Mouse (Mus musculus): ENCODE measurements around the gene Tmem213. TPM values are rescaled to one million over a fixed set of nuclear protein-coding genes. Genes with fewer than 3 reads are reported as not detected.

Gene Tmem213
- polyA plus RNA-seq, 1 experiment from 2014 or later, result 0.31 TPM

DNA sequence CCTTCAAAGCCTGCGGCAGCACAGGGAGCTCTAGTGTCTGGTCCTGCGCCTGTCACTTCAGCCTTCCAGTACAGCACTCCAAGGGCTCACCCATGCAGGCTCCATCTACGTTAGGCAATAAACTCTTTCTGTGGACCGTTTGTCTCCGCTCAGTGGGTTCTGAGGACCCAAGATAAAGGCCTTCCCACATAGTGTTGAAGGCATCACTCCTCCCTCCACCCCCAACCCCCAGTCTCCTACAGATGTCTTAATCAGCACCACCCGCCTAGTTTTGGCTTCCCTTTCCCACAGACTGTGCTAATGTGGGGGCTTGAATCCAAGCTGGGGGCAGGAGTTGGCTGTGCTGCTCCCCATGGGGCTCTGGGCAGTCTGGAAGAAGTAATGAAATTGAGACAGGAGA is 5.3 kb upstream of the Tmem213 start:
- Histone ChIP-seq H3K9ac (ENCODE audit: low read length) (no peak overlapping the region), H3K27ac (ENCODE audit: low read depth) (no peak overlapping the region), H3K27me3 (replicated peaks; ENCODE audit: control insufficient read depth, insufficient read depth, low read length) (no peaks in the 10 kb centered on the region), H3K4me1 (replicated peaks; ENCODE audit: control insufficient read depth, insufficient read depth, low read length) (no peaks in the 10 kb centered on the region), H3K36me3 (ENCODE audit: control insufficient read depth, insufficient read depth, low read length) (no peaks in the 10 kb centered on the region), H3K4me2 (ENCODE audit: low read length) (no peak overlapping the region), H3K9me3 (ENCODE audit: control insufficient read depth, low read length) (no peaks in the 10 kb centered on the region), H3K4me3 (ENCODE audit: low read depth, low read length) (no peak overlapping the region)
- DNase-seq (ENCODE audit: low spot score), result no peak
- no peak for ATAC-seq (replicated peaks; ENCODE audit: low FRiP score, low TSS enrichment, low read depth)
- 58% methylated on average over 6 of the region's 6 CpGs for WGBS

GRCm38 (mm10) chr6:38105924-38106323 is 3.1 kb upstream of the Tmem213 start:
- WGBS, result 90% methylated on average over 9 of the region's 9 CpGs
- no peak overlapping the region for H3K27ac ChIP-seq (ENCODE audit: low read depth)
- ATAC-seq (replicated peaks; ENCODE audit: low FRiP score, low TSS enrichment, low read depth) (no peak), DNase-seq (ENCODE audit: low spot score) (no peak)
- no peaks in the 10 kb centered on the region for H3K4me1 ChIP-seq (replicated peaks; ENCODE audit: control insufficient read depth, insufficient read depth, low read length)
- H3K9ac ChIP-seq (ENCODE audit: low read length), result no peak overlapping the region
- H3K36me3 ChIP-seq (ENCODE audit: control insufficient read depth, insufficient read depth, low read length), result no peaks in the 10 kb centered on the region
- H3K9me3 ChIP-seq (ENCODE audit: control insufficient read depth, low read length), result no peaks in the 10 kb centered on the region
- H3K4me2 ChIP-seq (ENCODE audit: low read length), result no peak overlapping the region
- H3K4me3 ChIP-seq (ENCODE audit: low read depth, low read length), result no peak overlapping the region
- no peaks in the 10 kb centered on the region for H3K27me3 ChIP-seq (replicated peaks; ENCODE audit: control insufficient read depth, insufficient read depth, low read length)

DNA sequence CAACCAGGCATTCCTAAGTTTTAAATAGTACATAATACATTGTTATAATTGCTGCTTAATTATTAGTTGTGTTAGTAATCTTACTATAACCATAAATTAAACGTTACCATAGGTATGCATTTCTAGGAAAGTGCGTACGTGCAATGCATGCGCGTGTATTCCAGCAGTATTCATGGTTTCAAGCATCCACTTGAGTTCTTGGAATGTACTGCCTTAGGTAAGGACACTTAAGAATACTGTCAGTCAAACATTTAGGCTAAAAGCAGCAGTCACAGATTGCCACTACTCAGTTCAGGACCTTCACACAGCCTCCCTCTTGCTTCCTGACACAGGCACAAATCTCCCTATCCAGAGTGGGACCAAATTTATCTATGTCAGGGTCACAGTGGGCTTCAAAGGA is 606 bp upstream of the Tmem213 start:
- Histone ChIP-seq H3K4me1 (replicated peaks; ENCODE audit: control insufficient read depth, insufficient read depth, low read length) (no peaks in the 10 kb centered on the region), H3K9ac (ENCODE audit: low read length) (no peak overlapping the region), H3K4me2 (ENCODE audit: low read length) (no peak overlapping the region), H3K27me3 (replicated peaks; ENCODE audit: control insufficient read depth, insufficient read depth, low read length) (no peaks in the 10 kb centered on the region), H3K36me3 (ENCODE audit: control insufficient read depth, insufficient read depth, low read length) (no peaks in the 10 kb centered on the region), H3K9me3 (ENCODE audit: control insufficient read depth, low read length) (no peaks in the 10 kb centered on the region), H3K4me3 (ENCODE audit: low read depth, low read length) (no peak overlapping the region), H3K27ac (ENCODE audit: low read depth) (no peak overlapping the region)
- WGBS, result 90% methylated on average over 5 of the region's 5 CpGs
- ATAC-seq (replicated peaks; ENCODE audit: low FRiP score, low TSS enrichment, low read depth), result no peak
- no peak for DNase-seq (ENCODE audit: low spot score)

- Histone ChIP-seq H3K9ac (ENCODE audit: low read length) (no peak overlapping the region), H3K36me3 (ENCODE audit: control insufficient read depth, insufficient read depth, low read length) (no peaks in the 10 kb centered on the region), H3K4me3 (ENCODE audit: low read depth, low read length) (no peak overlapping the region), H3K4me2 (ENCODE audit: low read length) (no peak overlapping the region), H3K4me1 (replicated peaks; ENCODE audit: control insufficient read depth, insufficient read depth, low read length) (no peaks in the 10 kb centered on the region), H3K27ac (ENCODE audit: low read depth) (no peak overlapping the region), H3K9me3 (ENCODE audit: control insufficient read depth, low read length) (no peaks in the 10 kb centered on the region), H3K27me3 (replicated peaks; ENCODE audit: control insufficient read depth, insufficient read depth, low read length) (no peaks in the 10 kb centered on the region)
- no peak for ATAC-seq (replicated peaks; ENCODE audit: low FRiP score, low TSS enrichment, low read depth)
- WGBS, result 14% methylated on average over 9 of the region's 9 CpGs
- DNase-seq (ENCODE audit: low spot score), result no peak
Observed at GRCm38 (mm10) chr6:38109871-38110270, 816 bp downstream of the Tmem213 start.

DNA sequence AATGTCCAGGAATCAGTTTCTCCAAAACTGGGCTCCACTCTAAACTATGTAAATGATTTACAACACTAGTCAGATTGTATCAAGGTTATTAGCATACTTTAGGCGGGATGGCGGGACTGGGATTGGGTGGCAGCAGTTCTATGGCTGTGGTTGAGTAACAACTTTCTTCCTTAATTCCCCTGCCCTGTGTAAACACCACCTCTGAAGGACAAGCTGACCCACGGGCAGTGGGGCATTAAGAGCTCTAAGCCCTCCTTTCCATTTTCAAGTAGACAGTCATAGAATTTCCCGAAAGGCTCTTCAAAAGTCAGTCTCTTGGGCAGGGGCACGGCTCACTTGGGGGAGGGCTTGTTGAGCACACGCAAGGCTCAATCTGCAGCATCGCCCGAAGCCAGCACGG is 1.8 kb downstream of the Tmem213 start:
- Histone ChIP-seq H3K27ac (ENCODE audit: low read depth) (no peak overlapping the region), H3K4me1 (replicated peaks; ENCODE audit: control insufficient read depth, insufficient read depth, low read length) (no peaks in the 10 kb centered on the region), H3K4me2 (ENCODE audit: low read length) (no peak overlapping the region; the same call in 1 of the 2 replicates), H3K9me3 (ENCODE audit: control insufficient read depth, low read length) (no peaks in the 10 kb centered on the region), H3K9ac (ENCODE audit: low read length) (no peak overlapping the region), H3K4me3 (ENCODE audit: low read depth, low read length) (no peak overlapping the region), H3K36me3 (ENCODE audit: control insufficient read depth, insufficient read depth, low read length) (no peaks in the 10 kb centered on the region), H3K27me3 (replicated peaks; ENCODE audit: control insufficient read depth, insufficient read depth, low read length) (no peaks in the 10 kb centered on the region)
- DNase-seq (ENCODE audit: low spot score), result no peak
- 56% methylated on average over 9 of the region's 9 CpGs for WGBS
- no peak for ATAC-seq (replicated peaks; ENCODE audit: low FRiP score, low TSS enrichment, low read depth)

DNA sequence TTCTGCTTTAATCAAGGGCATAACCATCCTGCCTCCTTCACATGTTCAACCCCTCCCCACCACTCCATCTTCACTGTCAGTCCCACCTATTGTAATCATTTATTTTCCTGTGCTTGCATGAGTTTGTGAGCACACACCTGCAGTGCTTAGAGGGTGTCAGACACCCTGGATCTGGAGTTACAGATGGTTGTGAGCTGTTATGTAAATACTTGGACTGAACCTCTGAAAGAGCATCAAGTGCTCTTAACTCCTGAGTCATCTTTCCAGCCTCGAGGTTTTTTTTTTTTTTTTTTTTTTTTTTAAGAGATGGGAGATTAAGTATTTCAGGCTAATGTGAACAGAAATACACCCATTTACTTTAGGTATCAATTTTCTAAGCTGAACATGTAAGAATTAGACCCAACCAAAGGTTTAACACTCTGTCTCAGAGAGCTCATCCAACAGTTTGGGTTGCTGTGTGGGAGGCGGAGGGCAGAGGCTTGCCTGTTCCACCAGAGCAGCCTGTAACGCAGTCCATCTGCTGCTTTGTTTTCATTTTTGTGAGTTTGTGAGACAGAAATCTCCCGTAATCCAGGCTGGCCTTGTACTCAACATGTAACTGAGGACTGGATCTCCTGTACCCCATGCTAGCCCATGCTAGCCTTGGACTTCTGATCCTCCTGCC is 7.2 kb downstream of the Tmem213 start:
- 48% methylated on average over 4 of the region's 4 CpGs for WGBS
- ATAC-seq (replicated peaks; ENCODE audit: low FRiP score, low TSS enrichment, low read depth), result no peak
- H3K27ac ChIP-seq (ENCODE audit: low read depth), result no peak overlapping the region

GRCm38 (mm10) chr6:38118341-38118740 is 9.3 kb downstream of the Tmem213 start:
- H3K9me3 ChIP-seq (ENCODE audit: control insufficient read depth, low read length), result no peaks in the 10 kb centered on the region
- H3K27me3 ChIP-seq (replicated peaks; ENCODE audit: control insufficient read depth, insufficient read depth, low read length), result no peaks in the 10 kb centered on the region
- DNase-seq (ENCODE audit: low spot score) (no peak), ATAC-seq (replicated peaks; ENCODE audit: low FRiP score, low TSS enrichment, low read depth) (no peak)
- H3K4me1 ChIP-seq (replicated peaks; ENCODE audit: control insufficient read depth, insufficient read depth, low read length), result no peaks in the 10 kb centered on the region
- H3K4me2 ChIP-seq (ENCODE audit: low read length), result no peak overlapping the region
- no peak overlapping the region for H3K4me3 ChIP-seq (ENCODE audit: low read depth, low read length)
- H3K36me3 ChIP-seq (ENCODE audit: control insufficient read depth, insufficient read depth, low read length), result no peaks in the 10 kb centered on the region
- H3K9ac ChIP-seq (ENCODE audit: low read length), result no peak overlapping the region
- H3K27ac ChIP-seq (ENCODE audit: low read depth), result no peak overlapping the region
- WGBS, result 92% methylated on average over 6 of the region's 6 CpGs

More for the DNA sequence above, 7.2 kb downstream of the Tmem213 start:
- H3K4me3 ChIP-seq (ENCODE audit: low read depth, low read length), result no peak overlapping the region
- no peaks in the 10 kb centered on the region for H3K36me3 ChIP-seq (ENCODE audit: control insufficient read depth, insufficient read depth, low read length)
- H3K4me1 ChIP-seq (replicated peaks; ENCODE audit: control insufficient read depth, insufficient read depth, low read length), result no peaks in the 10 kb centered on the region
- H3K9me3 ChIP-seq (ENCODE audit: control insufficient read depth, low read length), result no peaks in the 10 kb centered on the region
- no peaks in the 10 kb centered on the region for H3K27me3 ChIP-seq (replicated peaks; ENCODE audit: control insufficient read depth, insufficient read depth, low read length)
- DNase-seq (ENCODE audit: low spot score), result no peak
- H3K9ac ChIP-seq (ENCODE audit: low read length), result no peak overlapping the region
- no peak overlapping the region for H3K4me2 ChIP-seq (ENCODE audit: low read length)

DNA sequence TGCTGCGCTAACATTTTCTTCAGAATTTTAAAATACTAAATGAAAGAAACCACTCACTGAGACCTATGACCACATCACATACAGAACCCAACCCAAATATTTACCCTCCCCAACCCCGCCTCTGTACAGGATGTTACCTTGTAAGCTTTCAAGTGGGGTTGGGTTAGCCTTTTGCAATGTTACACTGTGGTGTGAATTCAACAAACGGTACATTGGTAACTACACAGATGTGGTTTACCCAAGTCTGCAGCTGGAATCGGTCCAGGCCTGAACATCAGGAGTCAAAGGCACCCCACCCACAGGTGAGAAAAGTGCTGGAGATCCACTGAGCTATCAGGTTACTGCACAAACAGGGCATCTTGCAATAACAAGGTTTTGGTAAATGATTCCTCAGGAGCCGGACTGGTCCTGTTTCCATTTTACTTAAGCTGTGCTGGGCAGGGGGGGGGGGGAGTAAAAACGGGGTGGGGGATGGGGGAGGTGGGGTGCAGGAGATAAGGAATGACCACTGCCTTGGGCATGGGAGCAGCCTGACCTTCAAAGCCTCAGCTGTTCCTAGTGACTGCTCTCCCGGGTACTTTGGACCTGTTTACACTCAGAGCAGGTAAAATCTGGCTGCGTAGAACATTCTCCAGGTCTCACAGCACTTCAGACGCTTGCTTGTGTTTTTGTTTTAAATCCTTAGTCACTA is 11.8 kb downstream of the Tmem213 start:
- Histone ChIP-seq H3K27ac (ENCODE audit: low read depth) (no peak overlapping the region), H3K4me1 (replicated peaks; ENCODE audit: control insufficient read depth, insufficient read depth, low read length) (no peaks in the 10 kb centered on the region), H3K4me3 (ENCODE audit: low read depth, low read length) (no peak overlapping the region), H3K36me3 (ENCODE audit: control insufficient read depth, insufficient read depth, low read length) (0 out of 2 replicates have a peak, but pooled peaks cover 7% of the 10 kb centered on the region), H3K9ac (ENCODE audit: low read length) (no peak overlapping the region), H3K4me2 (ENCODE audit: low read length) (no peak overlapping the region), H3K9me3 (ENCODE audit: control insufficient read depth, low read length) (no peaks in the 10 kb centered on the region), H3K27me3 (replicated peaks; ENCODE audit: control insufficient read depth, insufficient read depth, low read length) (no peaks in the 10 kb centered on the region)
- 44% methylated on average over 9 of the region's 9 CpGs for WGBS
- peak; percentile 33 for ATAC-seq (replicated peaks; ENCODE audit: low FRiP score, low TSS enrichment, low read depth)
- DNase-seq (ENCODE audit: low spot score), result no peak

GRCm38 (mm10) chr6:38121843-38122242 is 12.8 kb downstream of the Tmem213 start:
- Histone ChIP-seq H3K4me1 (replicated peaks; ENCODE audit: control insufficient read depth, insufficient read depth, low read length) (no peaks in the 10 kb centered on the region), H3K4me2 (ENCODE audit: low read length) (no peak overlapping the region), H3K27me3 (replicated peaks; ENCODE audit: control insufficient read depth, insufficient read depth, low read length) (no peaks in the 10 kb centered on the region), H3K4me3 (ENCODE audit: low read depth, low read length) (no peak overlapping the region), H3K9me3 (ENCODE audit: control insufficient read depth, low read length) (no peaks in the 10 kb centered on the region), H3K9ac (ENCODE audit: low read length) (no peak overlapping the region), H3K27ac (ENCODE audit: low read depth) (no peak overlapping the region), H3K36me3 (ENCODE audit: control insufficient read depth, insufficient read depth, low read length) (peaks cover 11% of the 10 kb centered on the region; the same call in 1 of the 2 replicates)
- ATAC-seq (replicated peaks; ENCODE audit: low FRiP score, low TSS enrichment, low read depth), result no peak
- 81% methylated on average over 5 of the region's 5 CpGs for WGBS
- no peak for DNase-seq (ENCODE audit: low spot score)

Data from intestine, embryonic 14.5 days (tissue).